Mouse (Mus musculus): ENCODE measurements around the gene Cfap57.

GRCm38 (mm10) chr4:118582629-118583028, 37.9 kb downstream of the Cfap57 start:
- no peak; the same call in 1 of the 2 replicates for TF ChIP-seq CTCF (IDR thresholded peaks at IDR 0.05; ENCODE audit: low read depth, low read length)
- TF ChIP-seq GATA1 (IDR thresholded peaks at IDR 0.05; ENCODE audit: borderline replicate concordance, low read length): no peak
